ENCODE assay signal across 8 mouse cellular contexts in the genomic region with DNA sequence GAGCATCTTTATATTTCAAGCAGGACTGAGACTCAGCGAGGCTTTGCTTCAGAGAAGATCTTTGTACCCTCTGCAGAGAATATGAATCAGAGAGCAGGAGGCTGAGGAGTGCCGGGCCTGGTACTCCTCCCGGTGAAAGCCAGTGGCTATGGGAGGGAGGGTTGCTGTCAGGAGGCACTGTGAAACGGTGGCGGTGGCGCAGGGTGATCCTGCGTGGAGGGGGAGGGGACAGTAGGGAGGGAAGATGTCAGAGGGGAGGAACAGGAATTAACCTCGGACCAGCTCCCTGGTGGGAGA. TPM values are rescaled to one million over a fixed set of nuclear protein-coding genes. Genes with fewer than 3 reads are reported as not detected.
DNase-seq lines count a peak whose midpoint lies in the region; ATAC-seq and TF ChIP-seq lines count a peak whose summit lies in the region.

No protein-coding gene starts in this region.

- H3K4me2 ChIP-seq in liver, embryonic 11.5 days: no peak overlapping the region
- H3K4me2 ChIP-seq in liver, postnatal 0 days (ENCODE audit: low read depth, low read length): no peak overlapping the region
- peak overlapping the region; percentile 34 for H3K4me2 ChIP-seq in forebrain, embryonic 15.5 days (replicated peaks)
- H3K4me2 ChIP-seq in limb, embryonic 12.5 days: peak overlapping the region; percentile 48
- peak overlapping the region; percentile 52; the same call in 1 of the 2 replicates for H3K4me2 ChIP-seq in stomach, embryonic 15.5 days

- no peaks in the 10 kb centered on the region for H3K36me3 ChIP-seq in liver, embryonic 11.5 days (ENCODE audit: control insufficient read depth, insufficient read depth, low read length)
- H3K36me3 ChIP-seq in liver, postnatal 0 days (replicated peaks; ENCODE audit: insufficient read depth, low read length): no peaks in the 10 kb centered on the region
- H3K36me3 ChIP-seq in forebrain, embryonic 15.5 days: no peaks in the 10 kb centered on the region
- H3K36me3 ChIP-seq in limb, embryonic 12.5 days: no peaks in the 10 kb centered on the region
- no peaks in the 10 kb centered on the region for H3K36me3 ChIP-seq in stomach, embryonic 15.5 days

- no peaks in the 10 kb centered on the region for H3K9me3 ChIP-seq in liver, embryonic 11.5 days (ENCODE audit: control insufficient read depth, low read length)
- no peaks in the 10 kb centered on the region for H3K9me3 ChIP-seq in liver, postnatal 0 days (ENCODE audit: low read length)
- no peaks in the 10 kb centered on the region for H3K9me3 ChIP-seq in forebrain, embryonic 15.5 days
- no peaks in the 10 kb centered on the region for H3K9me3 ChIP-seq in limb, embryonic 12.5 days
- no peaks in the 10 kb centered on the region for H3K9me3 ChIP-seq in stomach, embryonic 15.5 days

- H3K4me3 ChIP-seq in liver, embryonic 11.5 days (ENCODE audit: low read depth, low read length): no peak overlapping the region
- H3K4me3 ChIP-seq in liver, postnatal 0 days (ENCODE audit: low read depth, low read length): no peak overlapping the region
- peak overlapping the region; percentile 20; the same call in 1 of the 2 replicates for H3K4me3 ChIP-seq in forebrain, embryonic 15.5 days
- no peak overlapping the region for H3K4me3 ChIP-seq in limb, embryonic 12.5 days (replicated peaks)
- H3K4me3 ChIP-seq in stomach, embryonic 15.5 days (replicated peaks): no peak overlapping the region

- no peak for TF ChIP-seq CTCF in liver, postnatal 0 days (IDR thresholded peaks at IDR 0.05; ENCODE audit: low read depth)

- WGBS in liver, embryonic 11.5 days: 14% methylated on average over 8 of the region's 8 CpGs
- WGBS in liver, postnatal 0 days (ENCODE audit: insufficient replicate concordance): 24% methylated on average over 8 of the region's 8 CpGs
- 29% methylated on average over 8 of the region's 8 CpGs for WGBS in forebrain, embryonic 15.5 days
- 23% methylated on average over 8 of the region's 8 CpGs for WGBS in limb, embryonic 12.5 days
- WGBS in stomach, embryonic 15.5 days: 17% methylated on average over 8 of the region's 8 CpGs

- no peaks in the 10 kb centered on the region; the same call in 1 of the 2 replicates for H3K4me1 ChIP-seq in liver, embryonic 11.5 days (replicated peaks; ENCODE audit: control insufficient read depth, insufficient read depth, low read length)
- 0 out of 2 replicates have a peak, but pooled peaks cover 5% of the 10 kb centered on the region for H3K4me1 ChIP-seq in liver, postnatal 0 days (ENCODE audit: insufficient read depth)
- H3K4me1 ChIP-seq in forebrain, embryonic 15.5 days: peaks cover 6% of the 10 kb centered on the region
- peaks cover 3% of the 10 kb centered on the region for H3K4me1 ChIP-seq in limb, embryonic 12.5 days (replicated peaks)
- peaks cover 10% of the 10 kb centered on the region; the same call in 1 of the 2 replicates for H3K4me1 ChIP-seq in stomach, embryonic 15.5 days

- H3K27me3 ChIP-seq in liver, embryonic 11.5 days (replicated peaks; ENCODE audit: control insufficient read depth, insufficient read depth, low read length): peaks cover 15% of the 10 kb centered on the region
- peaks cover 8% of the 10 kb centered on the region; the same call in 1 of the 2 replicates for H3K27me3 ChIP-seq in liver, postnatal 0 days (ENCODE audit: insufficient read depth, low read length)
- peaks cover 6% of the 10 kb centered on the region; the same call in 1 of the 2 replicates for H3K27me3 ChIP-seq in forebrain, embryonic 15.5 days
- H3K27me3 ChIP-seq in limb, embryonic 12.5 days: peaks cover 38% of the 10 kb centered on the region
- no peaks in the 10 kb centered on the region for H3K27me3 ChIP-seq in stomach, embryonic 15.5 days (replicated peaks)

- no peak for DNase-seq in liver, embryonic 11.5 days (ENCODE audit: low spot score)
- DNase-seq in liver, postnatal 0 days: no peak
- no peak for DNase-seq in thymus, postnatal 14 days
- no peak for DNase-seq in kidney, adult 9 months
- no peak for DNase-seq in frontal cortex, postnatal 36 days (ENCODE audit: low spot score in 2 of 2)

- H3K27ac ChIP-seq in liver, embryonic 11.5 days (ENCODE audit: low read depth, low read length): no peak overlapping the region
- no peak overlapping the region for H3K27ac ChIP-seq in liver, postnatal 0 days (ENCODE audit: low read depth)
- H3K27ac ChIP-seq in forebrain, embryonic 15.5 days (replicated peaks): no peak overlapping the region
- H3K27ac ChIP-seq in limb, embryonic 12.5 days: no peak overlapping the region
- H3K27ac ChIP-seq in stomach, embryonic 15.5 days: no peak overlapping the region

- 0 out of 2 replicates have a peak, but pooled peaks have one; percentile 24 for ATAC-seq in liver, embryonic 11.5 days (replicated peaks; ENCODE audit: low FRiP score)
- no peak; the same call in 1 of the 2 replicates for ATAC-seq in liver, postnatal 0 days
- ATAC-seq in forebrain, embryonic 15.5 days (replicated peaks): peak; percentile 28; the same call in 1 of the 2 replicates
- ATAC-seq in limb, embryonic 12.5 days (ENCODE audit: insufficient number of reproducible peaks, insufficient read depth, low FRiP score, low TSS enrichment, low read depth): no peak
- ATAC-seq in stomach, embryonic 15.5 days (ENCODE audit: insufficient read depth, low FRiP score, low read depth): 0 out of 2 replicates have a peak, but pooled peaks have one; percentile 16

- no peak overlapping the region for H3K9ac ChIP-seq in liver, embryonic 11.5 days (ENCODE audit: low read depth, low read length)
- H3K9ac ChIP-seq in liver, postnatal 0 days (replicated peaks): no peak overlapping the region
- H3K9ac ChIP-seq in forebrain, embryonic 15.5 days (replicated peaks): no peak overlapping the region
- H3K9ac ChIP-seq in limb, embryonic 12.5 days (replicated peaks): no peak overlapping the region
- H3K9ac ChIP-seq in stomach, embryonic 15.5 days: no peak overlapping the region

- no peak for TF ChIP-seq EP300 in liver, postnatal 0 days (IDR thresholded peaks at IDR 0.05; ENCODE audit: low read depth)

RNA-seq across cellular contexts. Expression of a gene that starts 12.7 kb away (rescaled TPM):
- polyA plus RNA-seq in liver, embryonic 11.5 days (2014; fragmentation: Nextera tagmentation; extraction: Ambion mirVana): 7.9 and 8.0 TPM in 2 replicates
- 4.0 and 4.8 TPM in 2 replicates for polyA plus RNA-seq in liver, postnatal 0 days (2015; fragmentation: Nextera tagmentation; extraction: Ambion mirVana)
- 24.0 and 27.0 TPM in 2 replicates for polyA plus RNA-seq in forebrain, embryonic 15.5 days (2015; fragmentation: Nextera tagmentation; extraction: Ambion mirVana)
- 17.8 and 18.8 TPM in 2 replicates for polyA plus RNA-seq in limb, embryonic 12.5 days (2016; fragmentation: Nextera tagmentation; extraction: Ambion mirVana)
- polyA plus RNA-seq in stomach, embryonic 15.5 days (2015; fragmentation: Nextera tagmentation; extraction: Ambion mirVana): 24.3 and 24.6 TPM in 2 replicates

RNA-seq across cellular contexts. Expression of a gene that starts 28.9 kb away (rescaled TPM):
- 0.96 and 1.7 TPM in 2 replicates for polyA plus RNA-seq in liver, embryonic 11.5 days (2014; fragmentation: Nextera tagmentation; extraction: Ambion mirVana)
- 1.3 and 1.6 TPM in 2 replicates for polyA plus RNA-seq in liver, postnatal 0 days (2015; fragmentation: Nextera tagmentation; extraction: Ambion mirVana)
- 0.98 TPM in 2 replicates for polyA plus RNA-seq in forebrain, embryonic 15.5 days (2015; fragmentation: Nextera tagmentation; extraction: Ambion mirVana)
- 1.4 and 2.7 TPM in 2 replicates for polyA plus RNA-seq in limb, embryonic 12.5 days (2016; fragmentation: Nextera tagmentation; extraction: Ambion mirVana)
- polyA plus RNA-seq in stomach, embryonic 15.5 days (2015; fragmentation: Nextera tagmentation; extraction: Ambion mirVana): 9.3 and 10.8 TPM in 2 replicates

RNA-seq across cellular contexts. Expression of a gene that starts 32.8 kb away (rescaled TPM):
- 54.9 and 62.9 TPM in 2 replicates for polyA plus RNA-seq in liver, embryonic 11.5 days (2014; fragmentation: Nextera tagmentation; extraction: Ambion mirVana)
- 26.7 and 29.3 TPM in 2 replicates for polyA plus RNA-seq in liver, postnatal 0 days (2015; fragmentation: Nextera tagmentation; extraction: Ambion mirVana)
- 79.1 and 147 TPM in 2 replicates for polyA plus RNA-seq in forebrain, embryonic 15.5 days (2015; fragmentation: Nextera tagmentation; extraction: Ambion mirVana)
- 67.0 and 156 TPM in 2 replicates for polyA plus RNA-seq in limb, embryonic 12.5 days (2016; fragmentation: Nextera tagmentation; extraction: Ambion mirVana)
- polyA plus RNA-seq in stomach, embryonic 15.5 days (2015; fragmentation: Nextera tagmentation; extraction: Ambion mirVana): 161 and 170 TPM in 2 replicates

RNA-seq across cellular contexts. Expression of a gene that starts 52.9 kb away (rescaled TPM):
- 6.3 and 7.4 TPM in 2 replicates for polyA plus RNA-seq in liver, embryonic 11.5 days (2014; fragmentation: Nextera tagmentation; extraction: Ambion mirVana)
- 20.9 and 22.4 TPM in 2 replicates for polyA plus RNA-seq in liver, postnatal 0 days (2015; fragmentation: Nextera tagmentation; extraction: Ambion mirVana)
- 5.3 and 6.2 TPM in 2 replicates for polyA plus RNA-seq in forebrain, embryonic 15.5 days (2015; fragmentation: Nextera tagmentation; extraction: Ambion mirVana)
- 3.1 and 4.4 TPM in 2 replicates for polyA plus RNA-seq in limb, embryonic 12.5 days (2016; fragmentation: Nextera tagmentation; extraction: Ambion mirVana)
- polyA plus RNA-seq in stomach, embryonic 15.5 days (2015; fragmentation: Nextera tagmentation; extraction: Ambion mirVana): 14.5 and 16.8 TPM in 2 replicates

Comparison
In these comparisons a context has a peak if more than half of its experiments do, and no peak if none do; other contexts are left out.
1. ATAC-seq: peak in liver, embryonic 11.5 days (single experiment), forebrain, embryonic 15.5 days (single experiment) and stomach, embryonic 15.5 days (single experiment); none in liver, postnatal 0 days (single experiment) and limb, embryonic 12.5 days (single experiment).
2. H3K4me2 ChIP-seq: peak in forebrain, embryonic 15.5 days (single experiment), limb, embryonic 12.5 days (single experiment) and stomach, embryonic 15.5 days (single experiment); none in liver, embryonic 11.5 days (single experiment) and liver, postnatal 0 days (single experiment).